Mouse (Mus musculus): Measurements from ENCODE around the gene Satb1. TPM values are rescaled to one million over a fixed set of nuclear protein-coding genes. Genes with fewer than 3 reads are reported as not detected.
A peak's percentile ranks its signal among the peaks of the same experiment; 100 is the strongest.

Satb1 gene
- polyA plus RNA-seq, 1 experiment from 2014 or later: 32.0 TPM

GRCm38 (mm10) chr17:51777813-51778212 is 55.3 kb downstream of the Satb1 start:
- no peaks in the 10 kb centered on the region for H3K9me3 ChIP-seq (ENCODE audit: control insufficient read depth, low read length)
- no peak overlapping the region for H3K27ac ChIP-seq (ENCODE audit: low read depth, low read length)
- 0 out of 2 replicates have a peak, but pooled peaks cover 2% of the 10 kb centered on the region for H3K36me3 ChIP-seq (ENCODE audit: control insufficient read depth, insufficient read depth, low read length)
- no peak overlapping the region for H3K4me3 ChIP-seq (ENCODE audit: low read depth, low read length)
- WGBS: 89% methylated on average over 1 of the region's 1 CpGs
- no peak for ATAC-seq (ENCODE audit: low FRiP score)
- H3K9ac ChIP-seq (ENCODE audit: low read depth, low read length): no peak overlapping the region
- H3K4me2 ChIP-seq (replicated peaks; ENCODE audit: low read depth, low read length): no peak overlapping the region
- peak; percentile 40 for DNase-seq (ENCODE audit: low spot score)
- H3K4me1 ChIP-seq (replicated peaks; ENCODE audit: control insufficient read depth, insufficient read depth, low read length): no peaks in the 10 kb centered on the region
- no peaks in the 10 kb centered on the region for H3K27me3 ChIP-seq (ENCODE audit: control insufficient read depth, insufficient read depth, low read length)

- no peak overlapping the region for H3K4me3 ChIP-seq (ENCODE audit: low read depth, low read length)
- H3K36me3 ChIP-seq (ENCODE audit: control insufficient read depth, insufficient read depth, low read length): 0 out of 2 replicates have a peak, but pooled peaks cover 2% of the 10 kb centered on the region
- no peak overlapping the region for H3K9ac ChIP-seq (ENCODE audit: low read depth, low read length)
- ATAC-seq (ENCODE audit: low FRiP score) (peak; percentile 88), DNase-seq (ENCODE audit: low spot score) (no peak)
- no peak overlapping the region for H3K4me2 ChIP-seq (replicated peaks; ENCODE audit: low read depth, low read length)
- no peaks in the 10 kb centered on the region for H3K9me3 ChIP-seq (ENCODE audit: control insufficient read depth, low read length)
- peak overlapping the region; percentile 39; the same call in 1 of the 2 replicates for H3K27ac ChIP-seq (ENCODE audit: low read depth, low read length)
- H3K27me3 ChIP-seq (ENCODE audit: control insufficient read depth, insufficient read depth, low read length): no peaks in the 10 kb centered on the region
- no peaks in the 10 kb centered on the region for H3K4me1 ChIP-seq (replicated peaks; ENCODE audit: control insufficient read depth, insufficient read depth, low read length)
- WGBS: 74% methylated on average over 18 of the region's 18 CpGs
These were observed 57.8 kb downstream of the Satb1 start for GRCm38 (mm10) chr17:51775070-51775881.

DNA sequence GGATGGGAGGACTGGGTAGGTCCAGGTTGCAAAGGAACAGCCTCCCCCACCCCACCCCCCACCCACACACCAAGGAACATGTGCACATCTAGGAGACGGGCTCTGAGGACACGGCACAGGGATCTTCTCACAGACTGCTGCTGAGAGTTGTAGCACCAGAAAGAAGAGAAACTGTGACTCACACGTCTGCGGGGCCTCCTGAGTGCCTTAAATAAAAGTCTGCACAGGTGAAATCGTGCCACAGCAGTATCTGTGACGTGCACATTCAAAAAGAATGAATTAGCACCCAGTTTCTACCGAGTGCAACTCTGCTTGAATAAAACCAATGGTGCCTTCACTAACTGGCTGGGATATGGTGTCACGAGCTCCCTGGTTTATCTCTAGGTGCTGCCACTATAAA is 69.5 kb downstream of the Satb1 start:
- no peaks in the 10 kb centered on the region for H3K27me3 ChIP-seq (ENCODE audit: control insufficient read depth, insufficient read depth, low read length)
- H3K9ac ChIP-seq (ENCODE audit: low read depth, low read length): no peak overlapping the region
- no peak for ATAC-seq (ENCODE audit: low FRiP score)
- no peak overlapping the region for H3K4me3 ChIP-seq (ENCODE audit: low read depth, low read length)
- no peaks in the 10 kb centered on the region for H3K4me1 ChIP-seq (replicated peaks; ENCODE audit: control insufficient read depth, insufficient read depth, low read length)
- no peak overlapping the region for H3K27ac ChIP-seq (ENCODE audit: low read depth, low read length)
- no peaks in the 10 kb centered on the region for H3K36me3 ChIP-seq (ENCODE audit: control insufficient read depth, insufficient read depth, low read length)
- H3K4me2 ChIP-seq (replicated peaks; ENCODE audit: low read depth, low read length): no peak overlapping the region
- H3K9me3 ChIP-seq (ENCODE audit: control insufficient read depth, low read length): no peaks in the 10 kb centered on the region
- 90% methylated on average over 8 of the region's 8 CpGs for WGBS
- no peak for DNase-seq (ENCODE audit: low spot score)

DNA sequence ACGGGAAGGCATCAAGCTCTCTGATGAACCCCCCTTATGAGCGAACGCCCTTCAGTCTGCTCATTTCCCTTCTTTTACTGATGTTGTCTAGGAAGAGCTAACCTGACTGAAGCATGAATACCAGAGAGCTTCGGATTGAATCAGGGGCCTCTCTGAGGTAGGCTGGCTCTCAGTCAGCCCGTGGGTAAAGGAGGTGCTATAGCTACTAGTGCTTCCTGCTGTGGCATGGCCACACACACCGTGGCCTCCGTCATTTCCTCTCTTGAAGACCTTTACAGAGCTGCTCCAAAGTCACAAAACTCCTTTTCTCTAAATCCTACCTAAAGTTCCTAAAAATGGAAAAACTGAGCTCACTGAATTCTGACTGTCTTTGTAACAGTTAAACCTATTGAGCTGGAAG is 70.6 kb downstream of the Satb1 start:
- Histone ChIP-seq H3K27me3 (ENCODE audit: control insufficient read depth, insufficient read depth, low read length) (no peaks in the 10 kb centered on the region), H3K4me1 (replicated peaks; ENCODE audit: control insufficient read depth, insufficient read depth, low read length) (no peaks in the 10 kb centered on the region), H3K9ac (ENCODE audit: low read depth, low read length) (no peak overlapping the region), H3K9me3 (ENCODE audit: control insufficient read depth, low read length) (no peaks in the 10 kb centered on the region), H3K4me3 (ENCODE audit: low read depth, low read length) (no peak overlapping the region), H3K27ac (ENCODE audit: low read depth, low read length) (no peak overlapping the region), H3K36me3 (ENCODE audit: control insufficient read depth, insufficient read depth, low read length) (no peaks in the 10 kb centered on the region), H3K4me2 (replicated peaks; ENCODE audit: low read depth, low read length) (no peak overlapping the region)
- WGBS: 83% methylated on average over 7 of the region's 7 CpGs
- ATAC-seq (ENCODE audit: low FRiP score) (no peak), DNase-seq (ENCODE audit: low spot score) (no peak)

DNA sequence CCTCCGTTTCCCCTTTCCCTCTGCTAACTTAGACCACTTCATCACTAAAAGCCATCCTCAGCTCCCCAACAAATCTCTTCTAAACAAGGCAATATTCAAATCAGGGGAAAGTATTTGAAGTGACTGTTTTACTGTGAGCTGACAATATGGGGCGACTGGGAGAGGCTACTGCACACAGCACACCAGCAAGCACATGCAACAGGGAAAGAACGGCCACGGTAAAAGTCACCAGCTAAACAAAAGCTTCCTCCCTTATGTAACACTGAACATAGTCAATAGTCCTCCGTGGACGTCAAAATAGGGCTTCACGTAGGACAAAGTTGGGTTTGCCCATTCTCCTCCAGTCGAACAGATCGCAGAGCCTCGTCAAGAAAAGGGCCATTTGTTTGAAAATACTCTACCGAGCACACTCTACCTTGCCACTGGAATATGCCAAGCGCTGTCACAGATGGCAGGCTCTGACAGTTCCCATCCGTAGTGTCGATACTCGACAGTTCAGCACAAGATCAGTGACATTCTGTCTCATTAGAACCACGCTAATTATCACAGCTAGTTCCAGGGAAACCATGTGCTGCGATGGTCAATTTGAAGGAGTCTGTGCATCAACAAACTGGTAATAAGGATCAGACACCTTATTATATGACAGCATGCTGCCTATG is 72.0 kb downstream of the Satb1 start:
- H3K27ac ChIP-seq (ENCODE audit: low read depth, low read length): peak overlapping the region; percentile 33; the same call in 1 of the 2 replicates
- DNase-seq (ENCODE audit: low spot score) (no peak), ATAC-seq (ENCODE audit: low FRiP score) (0 out of 2 replicates have a peak, but pooled peaks have one; percentile 50)
- H3K4me1 ChIP-seq (replicated peaks; ENCODE audit: control insufficient read depth, insufficient read depth, low read length): no peaks in the 10 kb centered on the region
- H3K9ac ChIP-seq (ENCODE audit: low read depth, low read length): no peak overlapping the region
- WGBS: 85% methylated on average over 17 of the region's 17 CpGs
- no peaks in the 10 kb centered on the region for H3K9me3 ChIP-seq (ENCODE audit: control insufficient read depth, low read length)
- H3K4me3 ChIP-seq (ENCODE audit: low read depth, low read length): no peak overlapping the region
- H3K27me3 ChIP-seq (ENCODE audit: control insufficient read depth, insufficient read depth, low read length): no peaks in the 10 kb centered on the region
- no peaks in the 10 kb centered on the region for H3K36me3 ChIP-seq (ENCODE audit: control insufficient read depth, insufficient read depth, low read length)
- H3K4me2 ChIP-seq (replicated peaks; ENCODE audit: low read depth, low read length): no peak overlapping the region

DNA sequence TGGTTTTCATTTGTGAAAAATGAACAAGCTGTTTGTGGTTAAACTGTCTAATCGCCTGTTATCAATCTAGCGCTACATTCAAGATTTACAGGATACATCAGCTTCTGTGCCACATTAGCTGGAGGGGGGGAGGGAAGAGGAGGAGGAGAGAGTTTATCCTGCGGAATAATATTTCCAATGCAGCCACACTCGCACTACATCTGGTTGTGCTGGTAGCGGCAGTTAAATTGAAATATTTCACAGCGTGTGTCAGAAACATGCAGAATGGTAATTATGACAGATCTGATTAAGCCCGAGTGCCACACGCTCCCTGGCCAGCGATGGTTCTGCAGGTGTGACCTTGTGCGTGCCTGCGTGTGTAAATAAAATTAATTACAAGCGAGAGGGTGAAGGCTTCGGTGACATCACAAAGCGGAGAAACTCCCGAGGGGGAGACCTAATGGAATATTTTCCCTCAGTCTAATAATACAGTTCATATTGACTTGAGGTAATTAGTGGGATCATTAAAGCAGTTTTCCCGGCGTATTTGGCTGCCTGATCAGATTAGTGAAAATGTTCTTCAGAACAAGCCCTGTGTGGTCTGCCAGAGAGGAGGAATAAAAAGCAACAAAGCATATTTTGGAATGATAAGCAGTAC is 72.7 kb downstream of the Satb1 start:
- ATAC-seq (ENCODE audit: low FRiP score): peak; percentile 76
- Histone ChIP-seq H3K4me1 (replicated peaks; ENCODE audit: control insufficient read depth, insufficient read depth, low read length) (no peaks in the 10 kb centered on the region), H3K4me3 (ENCODE audit: low read depth, low read length) (no peak overlapping the region), H3K27ac (ENCODE audit: low read depth, low read length) (peak overlapping the region; percentile 33; the same call in 1 of the 2 replicates), H3K4me2 (replicated peaks; ENCODE audit: low read depth, low read length) (no peak overlapping the region), H3K9me3 (ENCODE audit: control insufficient read depth, low read length) (no peaks in the 10 kb centered on the region), H3K36me3 (ENCODE audit: control insufficient read depth, insufficient read depth, low read length) (no peaks in the 10 kb centered on the region), H3K27me3 (ENCODE audit: control insufficient read depth, insufficient read depth, low read length) (no peaks in the 10 kb centered on the region), H3K9ac (ENCODE audit: low read depth, low read length) (no peak overlapping the region)
- WGBS: 67% methylated on average over 17 of the region's 17 CpGs
- peak; percentile 21 for DNase-seq (ENCODE audit: low spot score)

- Histone ChIP-seq H3K9me3 (ENCODE audit: control insufficient read depth, low read length) (no peaks in the 10 kb centered on the region), H3K4me3 (ENCODE audit: low read depth, low read length) (no peak overlapping the region), H3K27ac (ENCODE audit: low read depth, low read length) (no peak overlapping the region), H3K4me1 (replicated peaks; ENCODE audit: control insufficient read depth, insufficient read depth, low read length) (no peaks in the 10 kb centered on the region), H3K27me3 (ENCODE audit: control insufficient read depth, insufficient read depth, low read length) (no peaks in the 10 kb centered on the region), H3K4me2 (replicated peaks; ENCODE audit: low read depth, low read length) (no peak overlapping the region), H3K36me3 (ENCODE audit: control insufficient read depth, insufficient read depth, low read length) (no peaks in the 10 kb centered on the region), H3K9ac (ENCODE audit: low read depth, low read length) (no peak overlapping the region)
- ATAC-seq (ENCODE audit: low FRiP score): no peak
- WGBS: 84% methylated on average over 4 of the region's 4 CpGs
- DNase-seq (ENCODE audit: low spot score): no peak
These were observed 73.6 kb downstream of the Satb1 start for GRCm38 (mm10) chr17:51759509-51759908.

DNA sequence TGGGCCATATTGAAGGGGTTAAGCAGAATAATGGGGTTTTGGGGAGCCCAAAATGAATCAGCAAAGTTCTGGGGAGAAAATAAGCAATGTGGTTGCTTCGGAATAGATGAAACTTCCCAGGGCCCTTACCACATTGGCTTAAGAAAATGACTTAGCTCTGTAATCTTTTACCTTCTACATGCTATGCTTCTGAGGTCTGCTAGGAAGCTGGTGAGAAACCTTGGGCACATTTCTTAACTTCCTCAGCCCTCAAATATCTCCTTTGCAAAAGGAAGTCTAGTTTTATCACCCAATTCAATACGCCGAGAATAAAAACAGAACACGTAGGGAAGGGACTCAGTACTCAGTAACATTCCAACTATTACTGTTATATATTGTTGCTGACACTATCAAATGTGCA is 80.9 kb downstream of the Satb1 start:
- Histone ChIP-seq H3K27me3 (ENCODE audit: control insufficient read depth, insufficient read depth, low read length) (no peaks in the 10 kb centered on the region), H3K27ac (ENCODE audit: low read depth, low read length) (no peak overlapping the region), H3K9me3 (ENCODE audit: control insufficient read depth, low read length) (no peaks in the 10 kb centered on the region), H3K4me1 (replicated peaks; ENCODE audit: control insufficient read depth, insufficient read depth, low read length) (no peaks in the 10 kb centered on the region), H3K4me3 (ENCODE audit: low read depth, low read length) (no peak overlapping the region), H3K9ac (ENCODE audit: low read depth, low read length) (no peak overlapping the region), H3K36me3 (ENCODE audit: control insufficient read depth, insufficient read depth, low read length) (no peaks in the 10 kb centered on the region), H3K4me2 (replicated peaks; ENCODE audit: low read depth, low read length) (no peak overlapping the region)
- WGBS: 93% methylated on average over 4 of the region's 4 CpGs
- no peak for ATAC-seq (ENCODE audit: low FRiP score)
- no peak for DNase-seq (ENCODE audit: low spot score)
